Mouse (Mus musculus): ENCODE measurements around the gene Gm10471.
"Not testable (repeated sequence)": the region's sequence is repeated elsewhere in the genome, so short reads cannot be mapped to it uniquely, and the experiment has no call there.

- not testable (repeated sequence) for TF ChIP-seq GATA1, TAL1 (IDR thresholded peaks at IDR 0.05; ENCODE audit: low read length)
These were observed 10.1 kb downstream of the Gm10471 start for GRCm38 (mm10) chr5:26079023-26079422.
